Mouse (Mus musculus): ENCODE data around the gene Smndc1. TPM values are rescaled to one million over a fixed set of nuclear protein-coding genes. Genes with fewer than 3 reads are reported as not detected.

The Smndc1 gene
- polyA plus RNA-seq, 1 experiment from 2014 or later: 61.2 TPM

GRCm38 (mm10) chr19:53415198-53415597 lies 24.8 kb upstream of the Smndc1 start:
- H3K4me1 ChIP-seq (ENCODE audit: control insufficient read depth, insufficient read depth, low read length): peaks cover 7% of the 10 kb centered on the region; the same call in 1 of the 2 replicates
- no peak overlapping the region for H3K4me2 ChIP-seq
- H3K9me3 ChIP-seq (ENCODE audit: control insufficient read depth, low read length): no peaks in the 10 kb centered on the region
- no peak overlapping the region for H3K4me3 ChIP-seq (ENCODE audit: low read depth, low read length)
- no peaks in the 10 kb centered on the region for H3K27me3 ChIP-seq (ENCODE audit: control insufficient read depth, insufficient read depth, low read length)
- no peak overlapping the region for H3K27ac ChIP-seq (ENCODE audit: low read depth, low read length)
- WGBS: 87% methylated on average over 17 of the region's 17 CpGs
- H3K36me3 ChIP-seq (ENCODE audit: control insufficient read depth, insufficient read depth, low read length): no peaks in the 10 kb centered on the region
- DNase-seq (ENCODE audit: low spot score, missing footprints) (no peak), ATAC-seq (ENCODE audit: low FRiP score) (no peak)
- H3K9ac ChIP-seq (ENCODE audit: low read length): no peak overlapping the region

DNA sequence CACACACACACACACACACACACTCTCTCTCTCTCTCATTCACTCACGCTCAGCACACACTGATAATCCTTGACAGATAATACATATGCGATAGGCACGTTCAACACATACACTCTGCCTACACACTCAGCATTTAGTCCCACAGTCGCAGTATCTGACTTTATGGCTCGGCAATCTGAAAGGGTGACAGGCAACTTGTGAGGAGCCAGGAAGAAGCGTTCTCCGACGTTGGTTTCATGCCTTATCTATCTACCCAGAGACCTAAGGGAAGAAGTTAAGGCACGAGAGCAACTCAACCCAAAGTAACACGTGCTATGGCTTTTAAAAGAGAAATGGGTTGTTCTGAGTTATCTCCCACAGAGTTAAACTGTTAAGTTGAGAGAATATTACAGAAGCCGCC lies 24.3 kb upstream of the Smndc1 start:
- Histone ChIP-seq H3K9ac (ENCODE audit: low read length) (no peak overlapping the region), H3K27ac (ENCODE audit: low read depth, low read length) (no peak overlapping the region), H3K4me1 (ENCODE audit: control insufficient read depth, insufficient read depth, low read length) (peaks cover 7% of the 10 kb centered on the region; the same call in 1 of the 2 replicates), H3K4me3 (ENCODE audit: low read depth, low read length) (no peak overlapping the region), H3K4me2 (no peak overlapping the region), H3K27me3 (ENCODE audit: control insufficient read depth, insufficient read depth, low read length) (no peaks in the 10 kb centered on the region), H3K36me3 (ENCODE audit: control insufficient read depth, insufficient read depth, low read length) (no peaks in the 10 kb centered on the region), H3K9me3 (ENCODE audit: control insufficient read depth, low read length) (no peaks in the 10 kb centered on the region)
- WGBS: 89% methylated on average over 11 of the region's 11 CpGs
- no peak for DNase-seq (ENCODE audit: low spot score, missing footprints)
- no peak for ATAC-seq (ENCODE audit: low FRiP score)

GRCm38 (mm10) chr19:53413617-53414380 lies 23.4 kb upstream of the Smndc1 start:
- Histone ChIP-seq H3K4me2 (no peak overlapping the region), H3K9ac (ENCODE audit: low read length) (no peak overlapping the region), H3K27ac (ENCODE audit: low read depth, low read length) (no peak overlapping the region), H3K9me3 (ENCODE audit: control insufficient read depth, low read length) (no peaks in the 10 kb centered on the region), H3K36me3 (ENCODE audit: control insufficient read depth, insufficient read depth, low read length) (no peaks in the 10 kb centered on the region), H3K4me1 (ENCODE audit: control insufficient read depth, insufficient read depth, low read length) (peaks cover 7% of the 10 kb centered on the region; the same call in 1 of the 2 replicates), H3K27me3 (ENCODE audit: control insufficient read depth, insufficient read depth, low read length) (no peaks in the 10 kb centered on the region), H3K4me3 (ENCODE audit: low read depth, low read length) (no peak overlapping the region)
- no peak for DNase-seq (ENCODE audit: low spot score, missing footprints)
- no peak for ATAC-seq (ENCODE audit: low FRiP score)
- 87% methylated on average over 15 of the region's 15 CpGs for WGBS

- Histone ChIP-seq H3K27ac (ENCODE audit: low read depth, low read length) (no peak overlapping the region), H3K9ac (ENCODE audit: low read length) (no peak overlapping the region), H3K4me1 (ENCODE audit: control insufficient read depth, insufficient read depth, low read length) (peaks cover 7% of the 10 kb centered on the region; the same call in 1 of the 2 replicates), H3K27me3 (ENCODE audit: control insufficient read depth, insufficient read depth, low read length) (no peaks in the 10 kb centered on the region), H3K9me3 (ENCODE audit: control insufficient read depth, low read length) (no peaks in the 10 kb centered on the region), H3K4me3 (ENCODE audit: low read depth, low read length) (no peak overlapping the region), H3K4me2 (no peak overlapping the region), H3K36me3 (ENCODE audit: control insufficient read depth, insufficient read depth, low read length) (no peaks in the 10 kb centered on the region)
- 7% methylated on average over 6 of the region's 6 CpGs for WGBS
- DNase-seq (ENCODE audit: low spot score, missing footprints) (peak; percentile 89), ATAC-seq (ENCODE audit: low FRiP score) (no peak)
Observed at GRCm38 (mm10) chr19:53412149-53412848, 21.9 kb upstream of the Smndc1 start.

- H3K9ac ChIP-seq (ENCODE audit: low read length): 0 out of 2 replicates have a peak overlapping the region, but pooled peaks have one; percentile 16
- WGBS: 64% methylated on average over 17 of the region's 17 CpGs
- H3K9me3 ChIP-seq (ENCODE audit: control insufficient read depth, low read length): no peaks in the 10 kb centered on the region
- H3K4me3 ChIP-seq (ENCODE audit: low read depth, low read length): no peak overlapping the region
- H3K4me1 ChIP-seq (ENCODE audit: control insufficient read depth, insufficient read depth, low read length): peaks cover 7% of the 10 kb centered on the region; the same call in 1 of the 2 replicates
- DNase-seq (ENCODE audit: low spot score, missing footprints) (no peak), ATAC-seq (ENCODE audit: low FRiP score) (no peak)
- no peak overlapping the region for H3K27ac ChIP-seq (ENCODE audit: low read depth, low read length)
- no peaks in the 10 kb centered on the region for H3K36me3 ChIP-seq (ENCODE audit: control insufficient read depth, insufficient read depth, low read length)
- H3K4me2 ChIP-seq: no peak overlapping the region
- no peaks in the 10 kb centered on the region for H3K27me3 ChIP-seq (ENCODE audit: control insufficient read depth, insufficient read depth, low read length)
Observed at GRCm38 (mm10) chr19:53409663-53410307, 19.4 kb upstream of the Smndc1 start.

DNA sequence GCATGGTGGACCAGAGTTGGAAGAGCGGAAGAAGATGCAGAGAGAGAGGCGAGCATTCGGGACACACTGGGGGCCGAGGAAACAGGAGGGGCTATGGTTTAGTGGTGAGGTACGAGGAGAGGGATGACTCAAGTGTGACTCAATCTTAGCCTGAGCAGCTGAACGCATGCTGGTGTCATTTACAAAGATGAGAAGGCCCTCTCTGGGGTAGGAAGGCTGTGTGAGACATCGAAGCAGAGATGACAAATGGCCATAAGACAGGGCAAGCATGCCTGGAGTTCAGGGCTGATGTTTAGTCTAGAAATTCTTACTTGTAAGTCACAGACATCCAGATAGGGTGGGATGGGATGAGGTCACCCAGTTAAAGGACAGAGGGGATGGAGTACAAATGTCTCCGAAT lies 18.0 kb upstream of the Smndc1 start:
- Histone ChIP-seq H3K9ac (ENCODE audit: low read length) (no peak overlapping the region), H3K4me3 (ENCODE audit: low read depth, low read length) (no peak overlapping the region), H3K4me1 (ENCODE audit: control insufficient read depth, insufficient read depth, low read length) (peaks cover 7% of the 10 kb centered on the region; the same call in 1 of the 2 replicates), H3K9me3 (ENCODE audit: control insufficient read depth, low read length) (no peaks in the 10 kb centered on the region), H3K27ac (ENCODE audit: low read depth, low read length) (no peak overlapping the region), H3K27me3 (ENCODE audit: control insufficient read depth, insufficient read depth, low read length) (no peaks in the 10 kb centered on the region), H3K36me3 (ENCODE audit: control insufficient read depth, insufficient read depth, low read length) (no peaks in the 10 kb centered on the region), H3K4me2 (no peak overlapping the region)
- no peak for DNase-seq (ENCODE audit: low spot score, missing footprints)
- 89% methylated on average over 8 of the region's 8 CpGs for WGBS
- ATAC-seq (ENCODE audit: low FRiP score): no peak

GRCm38 (mm10) chr19:53407350-53407749 lies 17.0 kb upstream of the Smndc1 start:
- Histone ChIP-seq H3K4me1 (ENCODE audit: control insufficient read depth, insufficient read depth, low read length) (peaks cover 3% of the 10 kb centered on the region; the same call in 1 of the 2 replicates), H3K27me3 (ENCODE audit: control insufficient read depth, insufficient read depth, low read length) (no peaks in the 10 kb centered on the region), H3K9me3 (ENCODE audit: control insufficient read depth, low read length) (no peaks in the 10 kb centered on the region), H3K4me3 (ENCODE audit: low read depth, low read length) (no peak overlapping the region), H3K9ac (ENCODE audit: low read length) (no peak overlapping the region), H3K27ac (ENCODE audit: low read depth, low read length) (no peak overlapping the region), H3K4me2 (no peak overlapping the region), H3K36me3 (ENCODE audit: control insufficient read depth, insufficient read depth, low read length) (no peaks in the 10 kb centered on the region)
- WGBS: 77% methylated on average over 2 of the region's 2 CpGs
- ATAC-seq (ENCODE audit: low FRiP score) (no peak), DNase-seq (ENCODE audit: low spot score, missing footprints) (no peak)

DNA sequence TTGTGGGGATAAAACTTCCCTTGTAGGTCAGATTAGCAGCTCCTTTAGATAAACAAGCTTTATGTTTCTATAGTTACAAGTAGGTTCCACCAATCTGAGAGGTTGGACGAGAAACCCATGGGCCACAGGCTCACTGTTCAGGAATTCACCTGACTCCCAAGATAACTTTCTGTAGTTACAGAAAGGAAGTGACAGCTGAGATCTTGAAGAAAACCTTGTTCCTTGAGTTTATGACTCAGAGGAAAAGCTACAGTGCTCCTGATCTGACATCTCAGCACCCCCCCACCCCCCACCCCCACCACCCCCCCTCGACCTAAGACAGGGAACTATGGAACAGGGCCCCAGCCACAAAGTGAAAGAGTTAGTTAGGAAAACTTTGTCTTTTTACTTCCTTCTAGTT lies 15.4 kb upstream of the Smndc1 start:
- H3K27ac ChIP-seq (ENCODE audit: low read depth, low read length): no peak overlapping the region
- no peaks in the 10 kb centered on the region for H3K27me3 ChIP-seq (ENCODE audit: control insufficient read depth, insufficient read depth, low read length)
- no peak overlapping the region for H3K4me3 ChIP-seq (ENCODE audit: low read depth, low read length)
- H3K9ac ChIP-seq (ENCODE audit: low read length): no peak overlapping the region
- ATAC-seq (ENCODE audit: low FRiP score) (no peak), DNase-seq (ENCODE audit: low spot score, missing footprints) (no peak)
- H3K4me2 ChIP-seq: no peak overlapping the region
- WGBS: 63% methylated on average over 2 of the region's 2 CpGs
- no peaks in the 10 kb centered on the region for H3K36me3 ChIP-seq (ENCODE audit: control insufficient read depth, insufficient read depth, low read length)
- H3K9me3 ChIP-seq (ENCODE audit: control insufficient read depth, low read length): no peaks in the 10 kb centered on the region
- no peaks in the 10 kb centered on the region for H3K4me1 ChIP-seq (ENCODE audit: control insufficient read depth, insufficient read depth, low read length)

Measured in midbrain, embryonic 11.5 days (tissue).